Mouse (Mus musculus) megakaryocyte, embryonic 14.5 days (primary cell): ENCODE results near the gene Ttc8.

Source experiments
- FLI1 ChIP-seq: IDR thresholded peaks from 2 replicates; pipeline ENCODE4 v1.6.1; 2012; ENCODE audit warnings: low read length, inconsistent platforms, mixed read lengths
- GATA1 ChIP-seq: IDR thresholded peaks from 3 replicates; pipeline ENCODE4 v1.6.1; 2012; ENCODE audit warnings: mixed read lengths, low read length, inconsistent platforms, borderline replicate concordance

DNA sequence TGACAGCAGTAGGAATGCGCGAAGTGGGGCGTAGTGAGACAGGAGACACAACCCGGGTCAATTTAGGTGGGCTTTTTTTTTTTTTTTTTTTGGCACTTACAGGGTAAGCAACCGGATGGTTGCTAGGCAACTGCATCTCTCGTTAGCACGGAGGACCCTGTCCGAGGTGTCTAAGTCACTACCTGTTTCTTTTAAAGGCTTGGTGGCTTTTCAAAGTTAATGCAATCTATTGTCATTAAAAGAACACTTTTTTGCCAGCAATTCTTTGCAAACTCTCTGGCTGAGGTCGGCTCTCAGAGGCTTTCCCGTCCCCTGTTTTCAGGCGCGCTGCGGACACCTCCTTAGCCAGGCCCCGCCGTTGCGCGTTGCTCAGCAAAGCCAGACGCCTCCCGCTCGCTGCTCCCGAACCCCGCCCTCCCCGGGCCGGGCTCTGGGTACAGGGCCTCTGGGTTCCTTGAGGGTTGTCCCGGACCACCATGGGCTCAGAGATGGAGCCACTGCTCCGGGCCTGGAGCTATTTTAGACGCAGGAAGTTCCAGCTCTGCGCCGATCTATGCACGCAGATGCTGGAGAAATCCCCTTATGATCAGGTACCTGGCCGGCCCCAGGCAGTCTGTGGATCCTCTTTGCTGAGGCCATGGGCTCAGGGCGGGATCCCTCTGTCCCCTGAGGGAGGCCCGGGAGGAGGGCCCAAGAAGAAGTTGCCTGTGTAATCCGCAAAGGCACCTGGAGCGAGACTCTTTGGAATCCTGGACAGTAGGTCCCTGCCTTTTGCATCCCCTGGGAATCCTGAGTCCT, at the start of gene Ttc8:
- TF ChIP-seq GATA1, result no peak
- TF ChIP-seq FLI1, result no peak
